Mouse (Mus musculus) cerebellum, postnatal 25 days (tissue): Measurements from ENCODE around the gene Ppp4c.

Source experiments
- DNase-seq, 2 experiments: peaks; one replicate each; pipeline ENCODE4 v3.0.0; 2021; ENCODE audit warnings: mixed read lengths in 2 of 2

Ppp4c gene

DNA sequence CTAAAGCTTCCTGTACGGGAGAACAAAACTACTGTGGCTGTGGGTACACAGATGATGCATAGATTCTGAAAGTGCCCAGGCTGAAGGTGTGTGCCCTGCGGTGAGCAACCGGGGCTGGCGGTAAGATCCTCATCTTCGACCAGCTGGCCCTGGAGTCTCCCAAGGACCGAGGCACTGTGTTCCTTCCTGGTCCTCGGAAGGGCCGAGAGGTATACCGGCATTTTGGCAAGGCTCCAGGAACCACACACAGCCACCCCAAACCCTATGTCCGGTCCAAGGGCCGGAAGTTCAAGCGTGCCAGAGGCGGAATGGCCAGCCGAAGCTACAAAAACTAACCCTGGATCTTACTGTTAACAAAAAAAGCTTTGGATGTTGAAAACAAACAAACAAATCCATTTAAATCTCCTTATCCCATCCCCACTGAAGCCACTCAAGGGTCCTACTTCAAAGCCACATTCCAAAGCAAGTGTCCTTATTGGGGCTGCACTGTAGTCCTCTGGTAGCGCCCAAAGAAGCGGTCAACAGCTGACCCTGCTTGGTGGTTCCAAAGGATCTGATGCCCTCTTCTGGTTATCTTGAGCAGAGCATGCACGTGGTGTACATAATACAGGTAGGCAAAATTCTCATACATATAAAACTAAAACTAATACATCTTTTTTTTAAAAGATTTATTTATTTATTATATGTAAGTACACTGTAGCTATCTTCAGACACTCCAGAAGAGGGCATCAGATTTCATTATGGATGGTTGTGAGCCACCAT is 42.5 kb downstream of the Ppp4c start:
- DNase-seq = no peak

DNA sequence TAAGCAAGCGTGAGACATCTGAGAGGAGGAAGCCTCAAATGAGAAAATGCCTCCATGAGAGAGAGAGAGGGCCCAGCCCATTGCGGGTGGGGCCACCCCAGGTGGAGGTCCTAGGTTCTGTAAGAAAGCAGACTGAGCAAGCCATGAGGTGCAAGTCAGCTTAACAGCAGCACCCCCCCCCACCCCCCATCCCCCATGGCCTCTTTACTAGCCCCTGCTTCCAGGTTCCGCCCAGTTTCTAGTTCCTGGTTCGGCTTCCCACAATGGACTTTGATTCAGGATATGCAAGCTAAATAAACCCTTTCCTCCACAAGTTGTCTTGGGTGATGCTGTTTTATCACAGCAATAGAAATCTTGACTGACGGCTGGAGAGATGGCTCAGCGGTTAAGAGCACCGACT is 43.5 kb downstream of the Ppp4c start:
- no peak for DNase-seq

DNA sequence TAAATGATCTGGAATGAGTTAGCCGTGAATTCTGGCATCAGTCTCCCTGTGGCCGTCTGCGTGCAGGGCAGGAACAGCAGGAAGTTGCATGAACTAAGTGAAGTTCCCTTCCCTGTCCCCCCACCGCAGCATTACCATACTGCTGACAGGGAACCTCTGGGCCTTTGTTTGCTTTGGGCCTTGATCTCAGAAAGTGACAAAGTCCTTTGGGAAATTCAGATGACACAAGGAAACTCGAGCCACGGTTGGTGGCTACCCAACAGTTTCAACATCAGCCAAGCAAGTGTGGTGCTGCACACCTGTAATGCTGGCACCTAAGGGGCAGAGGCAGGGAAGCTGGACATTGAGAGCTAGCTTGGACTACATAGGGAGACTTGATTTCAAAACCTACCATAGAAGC is 45.5 kb downstream of the Ppp4c start:
- DNase-seq = no peak

DNA sequence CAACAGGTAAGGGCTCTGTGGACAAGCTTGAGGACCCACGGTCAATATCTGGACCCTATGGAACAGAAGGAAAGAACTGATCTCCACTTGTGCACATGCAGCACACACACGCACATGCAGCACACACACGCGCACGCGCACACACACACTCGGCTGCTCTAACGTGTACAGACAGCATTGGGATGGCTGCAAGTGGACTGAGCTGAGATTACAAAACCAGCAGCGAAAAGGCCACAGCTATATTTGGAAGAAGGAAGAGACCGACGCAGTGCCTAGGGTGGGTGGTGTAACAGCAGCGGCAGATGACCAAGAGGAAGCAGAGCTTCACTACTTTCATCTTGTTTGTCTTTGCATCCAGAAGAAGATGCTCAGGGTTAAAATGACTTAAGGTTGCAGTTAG is 46.2 kb downstream of the Ppp4c start:
- DNase-seq = no peak

DNA sequence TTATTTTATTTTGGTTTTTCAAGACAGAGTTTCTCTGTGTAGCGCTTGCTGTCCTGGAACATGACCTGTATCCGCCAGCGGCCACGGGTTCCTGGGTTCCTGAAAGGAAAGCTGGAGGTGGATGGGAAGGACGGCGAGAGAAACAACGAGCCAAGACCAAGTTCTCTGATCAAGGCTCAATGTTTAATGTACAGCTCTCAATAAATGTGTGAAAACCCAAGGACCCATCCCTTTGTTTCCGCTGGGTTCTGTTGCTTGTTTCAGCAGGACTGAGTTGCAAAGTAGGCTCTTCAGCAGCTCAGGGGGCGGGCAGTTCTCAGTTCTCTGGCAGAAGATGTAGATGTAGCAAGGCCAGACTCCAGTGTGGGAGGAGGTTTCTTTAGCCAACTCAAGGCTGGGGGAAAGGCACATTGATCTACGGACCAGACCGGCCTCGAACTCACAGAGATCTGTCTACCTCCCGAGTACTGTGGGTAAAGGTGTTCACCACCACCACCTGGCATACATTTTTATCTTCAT is 50.3 kb downstream of the Ppp4c start:
- DNase-seq = no peak

DNA sequence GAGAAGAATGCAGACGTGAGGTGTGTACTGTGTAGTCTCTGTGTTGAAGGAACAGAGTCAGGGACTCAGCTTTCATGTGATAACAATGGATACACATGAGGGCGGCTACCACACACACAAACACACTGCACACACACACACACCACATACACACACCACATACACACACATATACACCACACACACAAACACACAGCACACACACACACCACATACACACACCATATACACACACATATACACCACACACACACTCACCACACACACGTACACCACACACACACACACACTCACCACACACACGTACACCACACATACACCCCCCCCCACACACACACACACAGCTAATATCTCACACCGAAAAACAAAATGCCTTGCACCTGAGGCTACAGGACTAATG is 50.8 kb downstream of the Ppp4c start:
- DNase-seq = no peak

DNA sequence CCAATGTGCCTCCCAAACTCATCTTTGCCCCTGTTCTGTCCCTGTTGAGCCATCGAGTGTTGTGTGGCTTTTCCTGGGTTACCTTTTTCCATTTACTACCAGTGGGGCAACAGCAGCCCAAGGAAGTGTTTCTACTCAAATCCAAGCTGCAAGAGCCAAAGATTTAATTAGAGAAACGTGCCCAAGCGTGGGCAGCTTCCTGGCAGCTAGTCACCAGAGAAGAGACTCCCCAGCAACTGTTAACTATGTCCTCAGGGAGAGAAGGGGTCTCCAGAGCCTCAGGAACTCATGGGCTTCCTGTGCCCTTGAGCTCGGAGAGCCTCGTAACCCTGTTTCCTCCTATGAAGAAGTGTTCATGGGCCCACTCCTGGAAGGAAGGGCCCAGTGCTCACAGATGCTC is 51.3 kb downstream of the Ppp4c start:
- no peak for DNase-seq

DNA sequence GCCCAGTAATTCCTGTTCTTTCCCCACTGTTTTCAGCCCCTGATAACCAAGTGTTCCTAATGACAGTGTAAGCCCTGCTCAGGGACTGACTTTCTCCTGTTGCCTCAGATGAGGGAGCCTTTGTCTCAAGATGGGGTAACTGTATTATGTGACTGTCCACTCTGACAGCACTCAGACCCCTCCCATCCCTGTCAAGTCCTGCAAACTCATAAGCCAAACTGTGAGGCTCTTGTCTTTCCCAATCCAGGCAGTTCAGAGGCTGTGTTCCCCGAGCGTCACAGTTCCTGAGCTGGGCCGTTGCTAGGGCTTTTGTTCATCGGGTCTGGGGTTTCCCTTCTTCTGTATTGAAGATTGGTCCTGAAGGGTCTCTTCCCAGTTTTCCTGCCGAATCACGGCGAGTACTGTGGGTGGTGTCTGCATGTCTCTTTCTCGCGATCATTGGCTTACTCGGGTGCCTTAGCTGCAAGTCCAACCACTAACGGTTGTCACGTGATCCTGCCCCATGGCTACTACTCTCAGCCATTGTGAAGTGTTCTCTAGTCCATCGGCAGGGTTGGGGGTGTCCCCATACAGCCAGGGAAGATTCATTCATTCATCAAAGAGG is 52.1 kb downstream of the Ppp4c start:
- DNase-seq = no peak

DNA sequence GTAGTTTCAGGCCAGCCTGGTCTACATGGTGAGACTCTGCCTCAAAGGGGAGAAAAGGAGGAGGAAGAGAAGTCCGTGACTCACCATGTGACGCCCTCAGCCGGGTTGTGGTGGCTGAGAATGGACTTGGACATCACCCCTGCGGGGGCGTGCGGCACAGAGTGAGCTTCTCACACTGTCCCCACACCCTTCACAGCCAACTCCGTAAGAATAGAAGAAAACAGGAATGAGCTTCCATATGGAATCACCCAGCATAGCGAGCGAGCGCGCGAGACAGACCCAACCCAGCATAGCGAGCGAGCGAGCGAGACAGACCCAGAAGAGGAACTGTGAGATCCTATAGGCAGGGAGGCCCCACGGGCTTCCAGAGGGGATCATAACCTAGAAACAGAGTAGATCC is 52.7 kb downstream of the Ppp4c start:
- DNase-seq = no peak

DNA sequence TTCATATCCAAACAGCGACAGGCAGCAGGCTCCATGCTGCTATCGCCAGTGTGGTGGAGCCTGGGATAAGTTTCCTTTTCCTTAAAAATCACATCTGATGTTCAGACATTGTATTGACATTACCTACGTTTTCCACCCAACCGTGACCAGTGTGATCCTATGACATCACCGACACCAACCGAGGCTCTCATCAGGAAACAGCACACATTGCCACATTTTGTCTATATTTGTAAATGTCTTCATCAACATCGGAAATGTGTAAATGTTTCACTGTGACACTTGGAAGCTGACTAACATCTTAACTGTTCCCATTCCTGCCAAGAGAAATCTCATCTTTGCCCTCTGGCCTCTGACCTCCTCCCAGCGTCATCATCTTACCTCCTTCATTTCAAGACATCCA is 56.2 kb downstream of the Ppp4c start:
- DNase-seq = no peak
